Mouse (Mus musculus) heart, adult 9 months (tissue): ENCODE measurements around the gene Cmss1.
A peak's percentile ranks its signal among the peaks of the same experiment; 100 is the strongest.

Experiments used
- DNase-seq, 2 experiments: peaks; one replicate each; pipeline ENCODE4 v3.0.0; 2022; ENCODE audit warnings: low spot score in 2 of 2

The Cmss1 gene

GRCm38 (mm10) chr16:57428977-57429376, 177.7 kb downstream of the Cmss1 start:
- DNase-seq = no peak

GRCm38 (mm10) chr16:57427516-57428285, 179.0 kb downstream of the Cmss1 start:
- peak; percentile 73 to 84 for DNase-seq

DNA sequence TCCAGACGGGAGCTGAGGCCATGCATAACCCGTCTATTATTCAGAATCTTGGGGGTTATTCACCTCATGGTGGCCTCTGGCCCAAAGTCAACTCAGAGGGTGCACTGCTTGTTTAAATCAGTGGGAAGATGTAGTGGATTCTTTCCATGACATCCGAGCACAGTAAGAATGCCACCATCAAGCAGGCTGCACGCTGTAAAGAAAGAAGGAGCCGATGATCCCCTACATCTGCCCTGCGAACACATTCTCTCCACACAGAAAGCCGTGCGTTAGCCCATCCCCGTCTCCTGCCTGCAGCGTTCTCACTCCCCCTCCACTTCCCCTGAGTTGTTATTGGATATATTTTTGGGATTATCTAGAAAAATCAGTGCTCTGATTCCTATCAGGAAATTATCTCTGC, 180.0 kb downstream of the Cmss1 start:
- DNase-seq = no peak

DNA sequence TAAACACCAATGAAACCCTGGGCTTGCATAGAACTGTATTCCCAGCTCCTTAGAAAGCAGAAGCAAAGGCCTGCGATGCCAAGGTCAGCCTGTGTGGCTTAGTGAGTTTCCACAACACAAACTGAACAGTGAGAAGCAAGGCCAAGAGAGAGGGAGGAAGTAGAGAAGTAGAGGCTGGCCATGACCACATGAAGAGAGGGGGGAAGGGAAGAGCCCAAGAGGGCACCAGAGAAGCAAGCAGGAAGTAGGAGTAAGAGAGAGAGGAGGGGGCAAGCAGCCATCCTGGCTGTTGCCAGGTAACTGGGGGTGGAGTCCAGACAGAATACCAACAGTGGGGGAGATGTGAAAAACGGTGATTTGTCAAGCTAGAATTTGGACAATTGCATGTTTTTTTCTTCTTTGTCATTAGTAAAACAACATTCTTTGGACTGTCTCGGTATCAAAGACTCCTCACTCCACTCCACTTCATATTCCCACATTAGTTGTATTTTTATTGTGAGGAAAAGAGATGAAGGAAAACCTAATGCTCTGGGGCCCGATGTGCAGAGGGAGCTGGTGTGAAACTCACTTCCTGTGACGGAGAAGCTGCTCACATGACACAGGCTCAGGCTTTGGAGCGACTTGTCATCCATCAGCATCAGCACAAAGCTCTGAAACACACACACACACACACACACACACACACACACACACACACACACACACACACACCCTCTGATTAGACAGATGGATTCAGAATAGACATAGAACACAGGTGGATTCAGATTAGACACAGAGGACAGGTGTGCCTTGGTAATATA, 183.5 kb downstream of the Cmss1 start:
- no peak for DNase-seq

GRCm38 (mm10) chr16:57421680-57422417, 184.8 kb downstream of the Cmss1 start:
- DNase-seq = no peak

DNA sequence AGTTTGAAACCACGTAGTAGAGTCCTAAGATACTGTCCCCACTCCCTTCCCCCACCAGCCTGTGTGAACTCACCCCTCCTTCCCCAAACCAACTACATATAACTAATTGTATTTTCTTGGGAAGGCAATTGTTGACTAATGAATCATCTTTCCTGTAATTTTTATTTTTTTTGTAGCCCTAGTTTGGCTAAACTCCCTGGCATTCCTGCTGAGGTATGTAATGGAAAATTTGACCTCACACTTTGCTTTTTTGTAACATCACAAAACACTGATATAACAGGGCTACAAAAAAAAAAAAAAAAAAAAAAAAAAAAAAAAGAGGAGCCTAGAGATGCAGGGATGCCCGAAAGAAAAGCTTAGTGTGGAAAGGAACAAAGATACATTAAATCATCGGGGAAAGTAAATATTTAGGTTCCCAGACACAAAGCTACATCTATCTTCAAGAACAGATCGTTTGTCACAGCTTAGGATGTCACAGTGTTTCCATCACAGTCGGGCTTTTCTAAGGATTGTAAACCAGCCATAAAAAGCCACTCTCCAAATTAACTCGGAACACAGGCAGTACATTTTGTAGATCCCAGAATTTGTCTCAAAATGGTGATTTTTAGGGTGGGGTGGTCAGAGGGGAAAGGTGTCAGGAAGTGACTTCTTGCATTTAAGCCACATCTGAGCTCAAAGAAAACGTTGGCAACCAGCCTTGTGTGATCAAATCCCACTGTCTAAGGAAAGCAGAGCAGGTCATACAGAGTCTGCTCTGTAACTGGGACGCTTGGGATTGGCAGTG, 185.7 kb downstream of the Cmss1 start:
- DNase-seq = peak; percentile 80 to 90

- DNase-seq = peak in 1 of 2 experiments; percentile 26
These were observed 186.8 kb downstream of the Cmss1 start for GRCm38 (mm10) chr16:57419881-57420280.

GRCm38 (mm10) chr16:57419332-57419731, 187.3 kb downstream of the Cmss1 start:
- peak; percentile 56 to 60 for DNase-seq

DNA sequence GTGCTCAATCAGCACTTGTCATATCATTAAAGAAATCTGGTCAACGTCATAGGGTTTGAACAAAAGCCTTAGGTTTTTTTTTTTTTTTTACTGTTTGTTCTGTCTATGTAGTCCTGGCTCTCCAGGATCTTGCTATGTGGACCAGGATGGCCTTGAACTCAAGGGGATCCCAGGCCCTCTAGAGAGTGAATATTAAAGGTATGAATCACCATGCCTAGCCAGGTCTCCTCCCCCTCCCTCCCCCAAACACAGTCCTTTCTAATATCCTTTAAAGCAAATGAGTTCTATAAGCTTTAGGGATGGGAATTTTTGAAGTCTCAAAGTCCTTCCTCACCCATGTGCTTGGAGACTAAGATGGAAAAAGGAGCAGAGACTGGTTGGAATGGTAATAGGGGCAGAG, 188.7 kb downstream of the Cmss1 start:
- DNase-seq = no peak

GRCm38 (mm10) chr16:57417017-57417416, 189.6 kb downstream of the Cmss1 start:
- no peak for DNase-seq

- DNase-seq = no peak
These were observed 190.6 kb downstream of the Cmss1 start for GRCm38 (mm10) chr16:57416049-57416448.

DNA sequence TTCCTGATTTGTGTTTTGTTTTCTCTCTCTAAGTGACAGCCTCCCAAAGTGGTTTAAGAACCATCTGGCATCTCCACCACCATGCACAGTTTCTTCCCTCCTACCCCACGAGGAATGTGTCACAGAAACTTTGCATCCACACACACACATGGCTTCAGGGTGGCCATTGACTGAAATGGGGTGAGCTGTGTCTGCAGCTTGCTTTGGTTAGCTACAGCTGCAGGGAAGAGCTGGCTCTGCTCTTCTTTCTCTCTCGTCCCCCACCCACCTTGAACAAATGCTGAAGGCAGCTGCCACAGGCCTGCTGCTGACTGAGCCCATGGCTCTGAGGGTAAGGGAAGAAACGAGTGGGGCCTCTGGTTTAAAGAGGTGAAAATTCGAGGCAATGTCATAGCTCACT, 193.9 kb downstream of the Cmss1 start:
- DNase-seq = no peak

GRCm38 (mm10) chr16:57403825-57404224, 202.8 kb downstream of the Cmss1 start:
- DNase-seq = no peak

DNA sequence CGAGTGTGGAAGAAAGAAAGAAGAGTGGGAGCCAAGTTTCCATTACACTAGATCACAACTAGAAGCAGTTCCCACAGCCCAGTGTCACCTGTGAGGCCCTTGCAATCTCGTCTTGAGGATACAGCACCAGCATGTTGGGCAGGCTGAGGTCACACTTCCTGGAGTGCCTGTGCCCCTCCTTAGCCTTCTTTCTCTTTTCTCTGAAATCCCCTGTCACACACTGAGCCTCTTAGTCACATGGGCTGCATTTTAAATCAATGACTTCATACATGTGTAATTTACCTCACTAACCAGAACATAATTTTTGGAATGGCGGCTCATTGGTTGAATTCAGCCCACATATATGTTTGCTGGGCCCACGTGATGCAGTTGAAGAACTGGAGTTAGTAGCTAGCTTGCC, 203.8 kb downstream of the Cmss1 start:
- no peak for DNase-seq

DNA sequence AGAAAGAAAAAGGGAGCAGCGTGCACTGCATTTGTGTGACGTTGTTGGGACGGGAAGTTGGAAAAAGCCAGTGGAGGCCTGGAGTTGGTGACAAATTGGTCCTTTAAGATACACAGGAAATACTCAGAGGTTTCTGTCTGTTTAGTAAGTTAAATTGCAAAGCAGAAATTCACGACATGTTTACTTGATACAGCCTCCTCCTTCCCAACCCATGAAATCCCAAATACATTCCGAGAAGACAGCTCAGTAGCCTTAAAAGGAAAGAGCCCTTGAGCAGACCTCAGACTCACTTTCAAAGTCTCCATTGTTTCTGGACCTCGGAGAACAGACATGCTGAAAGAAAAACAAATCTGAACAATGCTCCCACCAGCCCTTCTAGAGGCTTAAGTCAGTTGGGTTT, 205.0 kb downstream of the Cmss1 start:
- no peak for DNase-seq

- no peak for DNase-seq
These were observed 207.1 kb downstream of the Cmss1 start for GRCm38 (mm10) chr16:57399566-57399965.

GRCm38 (mm10) chr16:57398387-57399214, 208.1 kb downstream of the Cmss1 start:
- peak in 1 of 2 experiments; percentile 76 for DNase-seq

DNA sequence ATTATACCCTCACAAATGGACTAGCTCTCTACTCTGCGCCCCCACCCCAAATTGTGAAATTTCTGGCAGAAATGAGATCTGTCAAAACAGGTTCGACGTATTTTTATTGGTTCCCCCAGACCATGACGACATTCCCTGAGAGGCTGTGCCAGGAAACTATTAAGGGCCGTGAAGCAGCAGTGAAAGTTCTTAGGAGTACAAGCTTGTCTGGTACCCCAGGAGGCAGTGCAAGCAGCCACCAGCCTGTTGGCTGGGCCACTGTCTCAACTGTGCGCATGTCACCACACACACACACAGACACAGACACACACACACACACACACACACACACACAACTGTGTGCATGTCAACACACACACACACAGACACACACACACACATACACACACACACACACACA, 208.8 kb downstream of the Cmss1 start:
- DNase-seq = no peak

DNA sequence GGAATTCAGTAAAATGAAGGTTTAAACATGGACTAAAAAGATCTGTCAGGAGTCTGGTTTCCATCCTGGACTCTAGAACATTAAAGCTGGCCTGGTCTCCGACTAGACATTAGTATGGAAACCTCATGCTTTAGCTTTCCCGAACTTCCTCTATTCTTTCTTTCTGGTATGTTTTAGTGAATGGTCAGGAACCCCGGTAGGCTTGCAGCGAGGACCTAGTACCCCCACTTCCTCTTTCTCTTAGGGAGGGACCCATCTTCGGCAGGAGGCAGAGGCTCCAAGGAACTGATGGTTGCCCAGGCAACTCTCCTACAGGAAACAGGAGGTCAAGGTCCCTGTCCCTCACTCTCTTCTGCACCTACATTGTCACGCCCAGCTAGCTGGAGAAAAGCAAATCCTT, 210.4 kb downstream of the Cmss1 start:
- no peak for DNase-seq

DNA sequence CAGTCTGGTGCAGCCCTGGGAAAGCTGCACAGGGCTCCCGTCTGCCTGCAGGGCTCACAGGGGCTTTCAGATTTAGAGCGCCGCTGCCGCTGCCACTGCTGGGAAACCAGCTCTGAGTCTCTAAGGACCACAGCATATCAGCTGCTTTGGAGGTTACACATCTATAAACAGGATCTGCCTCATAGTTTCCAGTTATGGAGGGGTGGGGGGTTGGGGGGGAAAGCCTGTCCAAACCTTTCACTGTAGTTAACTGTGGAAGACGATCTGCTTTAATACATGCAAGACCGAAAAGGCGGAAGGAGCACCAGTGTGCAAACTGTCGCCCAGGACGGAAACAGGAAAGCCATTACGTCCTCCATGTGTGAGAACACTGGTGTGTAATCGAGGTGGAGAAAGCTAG, 213.5 kb downstream of the Cmss1 start:
- peak; percentile 63 to 68 for DNase-seq

- DNase-seq = no peak
These were observed 214.2 kb downstream of the Cmss1 start for GRCm38 (mm10) chr16:57392461-57392860.
